Mouse (Mus musculus) neural tube, embryonic 11.5 days (tissue): ENCODE results near the gene Zbtb17. TPM values are rescaled to one million over a fixed set of nuclear protein-coding genes. Genes with fewer than 3 reads are reported as not detected.

Experiments used
- ATAC-seq: fragments of 200-750 bp; cut with Nextera tagmentation; 2 replicates; pipeline ENCODE4 v1.8.0; 2017; ENCODE audit warnings: moderate number of reproducible peaks, mild to moderate bottlenecking, moderate TSS enrichment, moderate library complexity; ENCODE audit not compliant: insufficient read depth, low FRiP score, low TSS enrichment
- DNase-seq: peaks from one replicate; pipeline ENCODE4 v3.0.0-alpha.2; 2015; ENCODE audit warnings: low spot score
- H3K27ac ChIP-seq: fragments of 300-500 bp; sonication (generic); 2 replicates; pipeline ENCODE4 v1.5.1; 2014; ENCODE audit warnings: low read depth, mild to moderate bottlenecking, low read length
- H3K27me3 ChIP-seq: fragments of 300-500 bp; sonication (generic); 2 replicates; pipeline ENCODE4 v1.6.1; 2014; ENCODE audit warnings: mild to moderate bottlenecking, low read length, mixed read lengths; ENCODE audit not compliant: control insufficient read depth, insufficient read depth
- H3K36me3 ChIP-seq: fragments of 300-500 bp; sonication (generic); 2 replicates; pipeline ENCODE4 v1.6.1; 2014; ENCODE audit warnings: mild to moderate bottlenecking, low read length, moderate library complexity, mixed read lengths; ENCODE audit not compliant: control insufficient read depth, insufficient read depth
- H3K4me1 ChIP-seq: fragments of 300-500 bp; sonication (generic); 2 replicates; pipeline ENCODE4 v1.6.1; 2014; ENCODE audit warnings: low read length, mixed read lengths; ENCODE audit not compliant: control insufficient read depth, insufficient read depth
- H3K4me2 ChIP-seq: fragments of 300-500 bp; sonication (generic); 2 replicates; pipeline ENCODE4 v1.6.1; 2014; ENCODE audit warnings: low read depth, mild to moderate bottlenecking, moderate library complexity
- H3K4me3 ChIP-seq: fragments of 300-500 bp; sonication (generic); 2 replicates; pipeline ENCODE4 v1.5.1; 2014; ENCODE audit warnings: low read depth, low read length
- H3K9ac ChIP-seq: fragments of 300-500 bp; sonication (generic); 2 replicates; pipeline ENCODE4 v1.6.1; 2014; ENCODE audit warnings: mild to moderate bottlenecking, low read length
- H3K9me3 ChIP-seq: fragments of 300-500 bp; sonication (generic); 2 replicates; pipeline ENCODE4 v1.6.1; 2016; ENCODE audit warnings: low read length; ENCODE audit not compliant: control insufficient read depth
- WGBS: fragments of 180-500 bp; shearing (Covaris S2); extraction: QIAGEN DNeasy Blood & Tissue Kit; methylation state at CpG from one replicate; pipeline ENCODE4 v1.1.7; 2014; 5-methylcytosine and 5-hydroxymethylcytosine counted together
- polyA plus RNA-seq: library from polyadenylated mRNA; unstranded; fragments of >200 nt; fragmentation: Nextera tagmentation; extraction: Ambion mirVana; gene quantifications from 2 replicates; pipeline ENCODE4 v1.2.1, GENCODE M21; 2014

The Zbtb17 gene
- polyA plus RNA-seq, 1 experiment from 2014 or later: 48.0 TPM

- no peaks in the 10 kb centered on the region for H3K9me3 ChIP-seq
- WGBS: 88% methylated on average over 3 of the region's 3 CpGs
These were observed 35.9 kb upstream of the Zbtb17 start for GRCm38 (mm10) chr4:141408577-141408976.

GRCm38 (mm10) chr4:141411430-141411992 lies 32.9 kb upstream of the Zbtb17 start:
- no peak overlapping the region for H3K9ac ChIP-seq
- ATAC-seq: no peak
- no peaks in the 10 kb centered on the region for H3K27me3 ChIP-seq

More at GRCm38 (mm10) chr4:141408577-141408976, 35.9 kb upstream of the Zbtb17 start:
- Histone ChIP-seq H3K4me2 (no peak overlapping the region), H3K4me1 (no peaks in the 10 kb centered on the region), H3K9ac (no peak overlapping the region), H3K27ac (no peak overlapping the region), H3K27me3 (peaks cover 5% of the 10 kb centered on the region; the same call in 1 of the 2 replicates), H3K36me3 (no peaks in the 10 kb centered on the region), H3K4me3 (no peak overlapping the region)
- ATAC-seq (no peak), DNase-seq (no peak)

GRCm38 (mm10) chr4:141415924-141416323 lies 28.5 kb upstream of the Zbtb17 start, which contains the start of gene Clcnkb:
Gene Clcnkb (minus strand): TSS chr4:141416014.
- WGBS: 69% methylated on average over 7 of the region's 7 CpGs
- DNase-seq (no peak), ATAC-seq (no peak)
- Histone ChIP-seq H3K4me2 (no peak within 1 kb of the TSS), H3K27me3 (no peaks in the 10 kb centered on the region), H3K4me3 (no peak within 1 kb of the TSS), H3K9me3 (no peaks in the 10 kb centered on the region), H3K9ac (no peak within 1 kb of the TSS), H3K36me3 (no peaks in the 10 kb centered on the region), H3K4me1 (no peaks in the 10 kb centered on the region), H3K27ac (no peak within 1 kb of the TSS)

More at GRCm38 (mm10) chr4:141411430-141411992, 32.9 kb upstream of the Zbtb17 start:
- Histone ChIP-seq H3K4me1 (no peaks in the 10 kb centered on the region), H3K9me3 (no peaks in the 10 kb centered on the region), H3K4me3 (no peak overlapping the region), H3K36me3 (no peaks in the 10 kb centered on the region), H3K4me2 (no peak overlapping the region), H3K27ac (no peak overlapping the region)
- DNase-seq: no peak
- WGBS: 21% methylated on average over 22 of the region's 22 CpGs

- H3K9me3 ChIP-seq: no peaks in the 10 kb centered on the region
- H3K27me3 ChIP-seq: no peaks in the 10 kb centered on the region; the same call in 1 of the 2 replicates
- no peak for ATAC-seq
- no peaks in the 10 kb centered on the region for H3K36me3 ChIP-seq
- no peak overlapping the region for H3K27ac ChIP-seq
- no peaks in the 10 kb centered on the region for H3K4me1 ChIP-seq
- H3K4me3 ChIP-seq: no peak overlapping the region
- no peak overlapping the region for H3K9ac ChIP-seq
- WGBS: 68% methylated on average over 27 of the region's 27 CpGs
- no peak overlapping the region for H3K4me2 ChIP-seq
- DNase-seq: no peak
These were observed 24.9 kb upstream of the Zbtb17 start for GRCm38 (mm10) chr4:141419398-141420191.

- no peak within 1 kb of the TSS for H3K27ac ChIP-seq
These were observed 24.1 kb upstream of the Zbtb17 start, which contains the start of gene Hspb7 for GRCm38 (mm10) chr4:141420192-141420829. Gene Hspb7 (plus strand): TSS chr4:141420779.

GRCm38 (mm10) chr4:141420886-141421285 lies 23.6 kb upstream of the Zbtb17 start:
- Histone ChIP-seq H3K4me2 (no peak overlapping the region), H3K9me3 (no peaks in the 10 kb centered on the region), H3K4me3 (no peak overlapping the region), H3K27me3 (peaks cover 9% of the 10 kb centered on the region; the same call in 1 of the 2 replicates), H3K36me3 (no peaks in the 10 kb centered on the region), H3K27ac (no peak overlapping the region), H3K9ac (no peak overlapping the region), H3K4me1 (0 out of 2 replicates have a peak, but pooled peaks cover 3% of the 10 kb centered on the region)
- no peak for DNase-seq
- no peak for ATAC-seq
- 56% methylated on average over 9 of the region's 9 CpGs for WGBS

More at GRCm38 (mm10) chr4:141420192-141420829, 24.1 kb upstream of the Zbtb17 start, which contains the start of gene Hspb7:
- ATAC-seq: no peak
- H3K9me3 ChIP-seq: no peaks in the 10 kb centered on the region
- no peak for DNase-seq
- H3K9ac ChIP-seq: no peak within 1 kb of the TSS
- H3K4me1 ChIP-seq: 0 out of 2 replicates have a peak, but pooled peaks cover under 1% of the 10 kb centered on the region
- H3K36me3 ChIP-seq: no peaks in the 10 kb centered on the region
- 61% methylated on average over 9 of the region's 9 CpGs for WGBS
- no peak within 1 kb of the TSS for H3K4me3 ChIP-seq
- no peak within 1 kb of the TSS for H3K4me2 ChIP-seq
- peaks cover 4% of the 10 kb centered on the region; the same call in 1 of the 2 replicates for H3K27me3 ChIP-seq

- no peak overlapping the region for H3K4me3 ChIP-seq
- H3K9ac ChIP-seq: no peak overlapping the region
- H3K27me3 ChIP-seq: peaks cover 9% of the 10 kb centered on the region; the same call in 1 of the 2 replicates
- H3K4me1 ChIP-seq: 0 out of 2 replicates have a peak, but pooled peaks cover 3% of the 10 kb centered on the region
- H3K36me3 ChIP-seq: no peaks in the 10 kb centered on the region
- 76% methylated on average over 14 of the region's 14 CpGs for WGBS
- DNase-seq (no peak), ATAC-seq (no peak)
- H3K4me2 ChIP-seq: no peak overlapping the region
- H3K9me3 ChIP-seq: no peaks in the 10 kb centered on the region
- no peak overlapping the region for H3K27ac ChIP-seq
These were observed 23.0 kb upstream of the Zbtb17 start for GRCm38 (mm10) chr4:141421423-141421822.

GRCm38 (mm10) chr4:141422841-141423240 lies 21.6 kb upstream of the Zbtb17 start:
- Histone ChIP-seq H3K4me1 (0 out of 2 replicates have a peak, but pooled peaks cover 3% of the 10 kb centered on the region), H3K27me3 (peaks cover 9% of the 10 kb centered on the region; the same call in 1 of the 2 replicates), H3K27ac (no peak overlapping the region), H3K36me3 (no peaks in the 10 kb centered on the region), H3K9me3 (no peaks in the 10 kb centered on the region), H3K9ac (no peak overlapping the region), H3K4me3 (no peak overlapping the region), H3K4me2 (no peak overlapping the region)
- WGBS: 91% methylated on average over 5 of the region's 5 CpGs
- ATAC-seq: no peak
- DNase-seq: no peak
